Mouse (Mus musculus): ENCODE results near the gene Hspb8.

DNA sequence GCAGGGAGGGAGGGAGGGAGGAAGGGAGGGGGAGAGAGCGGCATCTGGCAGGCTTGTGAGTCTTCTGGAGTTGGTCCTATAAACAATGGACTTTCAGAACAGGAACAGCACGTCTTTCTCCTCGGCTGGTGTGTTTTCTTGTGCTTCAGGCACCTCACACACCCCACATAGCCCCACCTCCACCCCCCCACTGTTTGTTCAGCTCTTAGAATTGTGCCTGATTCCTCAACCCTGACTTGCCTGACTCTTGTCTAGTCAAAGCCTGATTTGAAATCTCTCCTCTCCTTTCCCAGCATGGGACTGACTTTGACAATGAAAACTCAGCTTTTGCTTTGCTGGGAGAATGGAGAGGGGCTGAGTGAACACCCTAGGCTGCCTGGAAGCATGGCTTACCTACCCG lies 15.3 kb downstream of the Hspb8 start:
- no peak for TF ChIP-seq CTCF (IDR thresholded peaks at IDR 0.05; ENCODE audit: extremely low read depth, insufficient read length, insufficient replicate concordance, low read depth, low read length)
- TF ChIP-seq POLR2A (IDR thresholded peaks at IDR 0.05; ENCODE audit: low read depth, low read length) = no peak

Data from small intestine, adult 2 months (tissue).